Mouse (Mus musculus) left cerebral cortex, adult 18-20 months (tissue): Measurements from ENCODE around the gene Olfr1226. TPM values are rescaled to one million over a fixed set of nuclear protein-coding genes. Genes with fewer than 3 reads are reported as not detected.
"Not testable (repeated sequence)": the region's sequence is repeated elsewhere in the genome, so short reads cannot be mapped to it uniquely, and the experiment has no call there.

Source experiments
- DNase-seq, 2 experiments: peaks; one replicate each; pipeline ENCODE4 v3.0.0; 2021 to 2022; ENCODE audit warnings: low spot score in 2 of 2, mixed read lengths in 1 of 2
- long read RNA-seq, 2 experiments: library from polyadenylated mRNA; stranded (forward); transcript quantifications; one replicate each; pipeline ENCODE4 v2.0.0; 2021
- total RNA-seq, 2 experiments: library from RNA; stranded (reverse); gene quantifications; 2 replicates each; pipeline ENCODE4 v1.2.3; 2021

The Olfr1226 gene
- not detected for total RNA-seq
- long read RNA-seq, experiment 1 = 0 reads
- long read RNA-seq, experiment 2 = 0 reads

DNA sequence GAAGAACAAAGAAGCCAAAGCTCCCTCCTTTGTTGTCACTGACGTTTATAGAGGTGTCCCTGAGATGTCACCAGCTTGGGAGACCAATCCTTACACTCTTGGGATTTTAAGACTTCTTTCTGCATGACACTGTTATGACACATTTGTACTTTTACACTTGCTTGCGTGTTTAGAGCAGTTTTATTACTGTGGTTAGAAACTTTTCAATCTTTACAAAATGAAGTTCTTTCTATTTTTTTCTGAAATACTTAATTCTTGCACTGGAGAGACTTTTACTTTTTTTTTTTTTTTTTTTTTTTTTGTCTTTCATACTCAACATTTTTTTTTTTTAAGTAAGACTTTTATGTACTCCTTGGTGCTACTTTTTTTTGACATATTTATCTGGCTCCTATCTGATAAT is at the start of gene Olfr1226:
Gene Olfr1226 (minus strand): TSS at position 101 of the 400 bp plus-strand sequence.
- DNase-seq = no peak

DNA sequence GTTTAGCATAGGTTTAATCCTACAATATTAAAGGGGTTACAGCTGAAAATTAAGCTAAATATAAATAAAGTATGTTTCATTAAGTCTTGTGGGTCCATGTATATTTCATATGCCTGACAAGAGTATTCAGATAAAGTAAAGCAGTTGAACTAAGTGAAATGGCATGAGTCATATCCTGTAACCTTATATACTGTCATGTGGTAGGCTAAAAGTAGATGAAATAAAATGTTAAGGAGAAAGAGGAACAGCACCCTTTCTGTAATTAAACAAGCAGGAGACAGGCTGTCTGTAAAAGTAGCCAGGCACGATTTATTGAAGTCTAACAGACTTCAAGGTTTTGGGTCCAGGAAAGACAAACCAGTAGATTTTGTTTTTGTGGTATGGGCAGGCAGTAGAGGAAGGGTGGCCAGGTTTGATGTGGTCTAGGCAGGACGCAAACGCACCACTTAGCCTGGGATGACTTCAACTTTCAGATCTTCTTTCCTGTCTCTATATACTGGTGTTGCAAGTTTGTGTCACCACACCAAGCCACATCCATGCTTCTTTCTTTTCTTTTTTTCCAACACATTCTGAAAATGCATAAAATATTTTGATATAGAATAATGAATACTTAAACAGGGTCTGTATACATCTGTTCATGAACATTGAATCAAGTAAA is 3.4 kb downstream of the Olfr1226 start:
- DNase-seq = no peak

DNA sequence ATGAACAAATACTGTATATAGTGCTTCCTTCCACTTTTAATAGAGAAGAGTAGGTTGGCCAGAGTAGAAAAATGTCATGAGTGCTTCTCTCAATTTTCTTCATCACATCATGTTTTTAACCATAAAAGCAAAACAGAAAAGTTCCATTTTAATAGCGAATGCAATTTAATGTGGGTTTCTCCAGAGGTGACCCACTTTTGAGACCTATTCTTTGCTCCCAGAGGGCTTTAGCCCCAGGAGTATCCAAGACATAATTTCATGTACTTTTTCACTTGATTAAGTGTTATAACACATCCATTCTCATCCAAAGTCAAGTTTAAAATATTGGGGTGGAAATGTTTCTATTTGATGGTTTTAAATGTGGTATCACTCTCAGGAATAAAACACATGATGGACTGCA is 25.3 kb downstream of the Olfr1226 start, which contains the start of gene Olfr1225:
Gene Olfr1225 (minus strand): TSS at position 101 of the 400 bp plus-strand sequence.
- DNase-seq = no peak

DNA sequence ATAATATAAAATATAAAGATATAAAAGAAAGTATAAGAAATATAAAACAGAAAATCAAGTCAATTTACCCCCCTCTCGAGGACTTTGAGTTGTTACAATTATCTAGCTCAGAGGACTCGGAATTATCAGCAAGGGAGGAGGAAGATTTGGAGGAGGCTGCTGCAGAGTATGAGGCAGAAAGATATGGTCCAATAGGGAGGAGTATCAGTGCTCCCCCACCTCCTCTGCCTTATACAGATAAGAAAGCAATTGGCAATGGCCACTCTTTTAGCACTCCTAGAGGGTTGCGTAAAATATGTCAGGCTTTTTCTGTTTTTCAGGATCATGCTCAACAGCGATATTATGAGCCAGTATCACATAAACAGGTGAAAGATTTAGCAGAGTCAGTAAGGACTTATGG is 35.1 kb downstream of the Olfr1226 start:
- not testable (repeated sequence) for DNase-seq

DNA sequence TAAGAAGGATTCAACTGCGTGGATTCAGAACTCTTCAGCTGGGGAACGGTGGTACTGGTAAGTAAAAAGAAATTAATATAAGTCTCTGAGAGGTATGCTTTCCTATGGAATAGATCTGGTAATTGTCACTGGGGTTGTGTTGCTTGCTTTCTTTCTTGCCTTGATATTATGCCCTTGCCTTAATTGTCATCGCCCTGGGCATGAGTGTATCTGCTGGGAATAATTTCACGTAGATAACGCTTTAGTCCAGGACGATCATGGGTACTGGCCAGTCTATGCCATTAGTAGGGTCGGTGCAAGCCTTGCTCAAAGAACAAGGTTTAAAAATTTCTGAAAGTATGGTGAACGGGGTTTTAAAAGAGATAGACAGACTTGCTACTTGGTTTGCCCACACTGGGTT is 35.9 kb downstream of the Olfr1226 start, which contains the start of gene Olfr1224-ps1:
Gene Olfr1224-ps1 (minus strand): TSS at position 101 of the 400 bp plus-strand sequence.
- DNase-seq = not testable (repeated sequence)

DNA sequence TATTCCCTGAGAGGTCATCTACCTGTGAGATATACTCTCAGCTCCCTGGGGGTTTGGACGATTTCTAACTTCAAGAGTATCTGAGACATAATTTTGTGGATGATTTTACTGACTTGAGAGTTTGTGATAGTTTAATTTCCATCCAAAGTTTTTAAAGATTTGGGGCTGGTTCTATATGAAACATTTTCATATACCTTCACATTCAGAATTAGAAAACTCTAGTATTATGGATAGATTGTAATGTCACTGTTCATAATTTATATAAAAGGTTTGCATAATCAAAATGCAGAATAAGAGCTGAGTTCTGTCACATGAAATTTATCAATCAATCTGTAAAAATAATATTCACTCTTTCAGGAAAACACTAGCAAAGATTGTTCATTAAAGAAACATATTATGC is 48.4 kb downstream of the Olfr1226 start, which contains the start of gene Olfr1223:
Gene Olfr1223 (minus strand): TSS at position 101 of the 400 bp plus-strand sequence.
- no peak for DNase-seq

Other genes with a start within 250 kb of the Olfr1226 start
- gene Olfr1212, start 246.1 kb downstream of the Olfr1226 start, total RNA-seq = not detected
- gene Gm13762, start 219.8 kb downstream of the Olfr1226 start, total RNA-seq = not detected
- gene Olfr1214, start 207.4 kb downstream of the Olfr1226 start, total RNA-seq = not detected
- gene Olfr1215, start 193.1 kb downstream of the Olfr1226 start, total RNA-seq = not detected
- not detected for gene Olfr1216, start 181.7 kb downstream of the Olfr1226 start, total RNA-seq
- gene Olfr1217, start 168.0 kb downstream of the Olfr1226 start, total RNA-seq = not detected
- not detected for gene Olfr1218, start 138.9 kb downstream of the Olfr1226 start, total RNA-seq
- not detected for gene Olfr1219, start 116.5 kb downstream of the Olfr1226 start, total RNA-seq
- not detected for gene Olfr1220, start 93.2 kb downstream of the Olfr1226 start, total RNA-seq
- not detected for gene Olfr1221, start 82.8 kb downstream of the Olfr1226 start, total RNA-seq
- gene Olfr1222, start 67.0 kb downstream of the Olfr1226 start, total RNA-seq = not detected
- gene Olfr1223, start 48.5 kb downstream of the Olfr1226 start, total RNA-seq = not detected
- gene Olfr1224-ps1, start 36.0 kb downstream of the Olfr1226 start, total RNA-seq = not detected
- gene Olfr1225, start 25.4 kb downstream of the Olfr1226 start, total RNA-seq = not detected
- not detected for gene Olfr1228, start 54.0 kb upstream of the Olfr1226 start, total RNA-seq
- gene Olfr1229, start 88.0 kb upstream of the Olfr1226 start, total RNA-seq = not detected
- not detected for gene Olfr1230, start 97.2 kb upstream of the Olfr1226 start, total RNA-seq
- gene Olfr1231, start 107.0 kb upstream of the Olfr1226 start, total RNA-seq = not detected
- not detected for gene Olfr1232, start 129.6 kb upstream of the Olfr1226 start, total RNA-seq
- not detected for gene Olfr1233, start 142.3 kb upstream of the Olfr1226 start, total RNA-seq
- not detected for gene Olfr1234, start 164.8 kb upstream of the Olfr1226 start, total RNA-seq
- not detected for gene Olfr1238, start 209.6 kb upstream of the Olfr1226 start, total RNA-seq
- not detected for gene Olfr1239, start 220.4 kb upstream of the Olfr1226 start, total RNA-seq
- gene Olfr1240, start 243.0 kb upstream of the Olfr1226 start, total RNA-seq = not detected